Mouse (Mus musculus) heart, postnatal 0 days (tissue): Measurements from ENCODE around the gene Mcat. TPM values are rescaled to one million over a fixed set of nuclear protein-coding genes. Genes with fewer than 3 reads are reported as not detected.

Experiments
- ATAC-seq: fragments of 200-750 bp; cut with Nextera tagmentation; 2 replicates; pipeline ENCODE4 v1.8.0; 2017; ENCODE audit warnings: low read depth, moderate number of reproducible peaks, moderate library complexity; ENCODE audit not compliant: insufficient read depth
- DNase-seq: peaks from one replicate; pipeline ENCODE4 v3.0.0-alpha.2; 2016; ENCODE audit warnings: low spot score
- H3K27ac ChIP-seq: fragments of 300-500 bp; sonication (generic); 2 replicates; pipeline ENCODE4 v1.5.1; 2014; ENCODE audit warnings: low read depth, mild to moderate bottlenecking
- H3K27me3 ChIP-seq: fragments of 300-500 bp; sonication (generic); 2 replicates; pipeline ENCODE4 v1.6.1; 2014; ENCODE audit warnings: low read length, mixed read lengths; ENCODE audit not compliant: control insufficient read depth, insufficient read depth
- H3K36me3 ChIP-seq: fragments of 300-500 bp; sonication (generic); replicated peaks from 2 replicates; pipeline ENCODE4 v1.6.1; 2014; ENCODE audit warnings: low read length, mixed read lengths; ENCODE audit not compliant: control insufficient read depth, insufficient read depth
- H3K4me1 ChIP-seq: fragments of 300-500 bp; sonication (generic); 2 replicates; pipeline ENCODE4 v1.6.1; 2014; ENCODE audit warnings: antibody characterized with exemption; ENCODE audit not compliant: control insufficient read depth, insufficient read depth
- H3K4me2 ChIP-seq: fragments of 300-500 bp; sonication (generic); 2 replicates; pipeline ENCODE4 v1.6.1; 2014; ENCODE audit warnings: low read depth, mild to moderate bottlenecking, low read length, moderate library complexity
- H3K4me3 ChIP-seq: fragments of 300-500 bp; sonication (generic); 2 replicates; pipeline ENCODE4 v1.5.1; 2014; ENCODE audit warnings: low read depth, low read length
- H3K9ac ChIP-seq: fragments of 300-500 bp; sonication (generic); replicated peaks from 2 replicates; pipeline ENCODE4 v1.6.1; 2014; ENCODE audit warnings: low read depth, low read length, mixed read lengths
- H3K9me3 ChIP-seq: fragments of 300-500 bp; sonication (generic); replicated peaks from 2 replicates; pipeline ENCODE4 v1.6.1; 2016; ENCODE audit warnings: low read length; ENCODE audit not compliant: control insufficient read depth
- CTCF ChIP-seq: IDR thresholded peaks from 2 replicates; pipeline ENCODE4 v1.5.1; 2016; ENCODE audit warnings: antibody characterized with exemption, control low read depth, low read depth
- EP300 ChIP-seq: IDR thresholded peaks from 2 replicates; pipeline ENCODE4 v1.6.1; 2016; ENCODE audit warnings: antibody characterized with exemption, low read depth
- WGBS: fragments of 180-500 bp; shearing (Covaris S2); extraction: QIAGEN DNeasy Blood & Tissue Kit; methylation state at CpG from one replicate; pipeline ENCODE4 v1.1.7; 2014; 5-methylcytosine and 5-hydroxymethylcytosine counted together
- microRNA-seq: library from miRNA; unstranded; fragments of <30 nt; microRNA quantifications from one replicate; pipeline ENCODE4, GENCODE M21; 2016
- polyA plus RNA-seq: library from polyadenylated mRNA; unstranded; fragments of >200 nt; fragmentation: Nextera tagmentation; extraction: Ambion mirVana; gene quantifications from 2 replicates; pipeline ENCODE4 v1.2.1, GENCODE M21; 2015
- total RNA-seq: library from RNA; depleted of rRNA; stranded (reverse); fragments of >200 nt; gene quantifications from 2 replicates; pipeline ENCODE4 v1.2.3, GENCODE M21; 2014; ENCODE audit warnings: low replicate concordance; rRNA removed

Mcat gene
- total and polyA plus RNA-seq, 2 experiments from 2014 or later = 36.9 to 66.6 TPM

- no peak overlapping the region for H3K9ac ChIP-seq
- 53% methylated on average over 3 of the region's 3 CpGs for WGBS
- no peak for DNase-seq
- ATAC-seq = no peak
- H3K27ac ChIP-seq = no peak overlapping the region
- no peaks in the 10 kb centered on the region for H3K4me1 ChIP-seq
- H3K36me3 ChIP-seq = peaks cover 57% of the 10 kb centered on the region; the same call in 1 of the 2 replicates
- no peaks in the 10 kb centered on the region for H3K9me3 ChIP-seq
- no peak overlapping the region for H3K4me2 ChIP-seq
- H3K4me3 ChIP-seq = no peak overlapping the region
- TF ChIP-seq EP300 (no peak), CTCF (peak; percentile 51)
- no peaks in the 10 kb centered on the region for H3K27me3 ChIP-seq
These were observed 63.2 kb downstream of the Mcat start for GRCm38 (mm10) chr15:83500352-83500751.

GRCm38 (mm10) chr15:83499211-83499755 is 64.3 kb downstream of the Mcat start:
- ATAC-seq (no peak), DNase-seq (no peak)
- H3K27ac ChIP-seq = no peak overlapping the region
- no peaks in the 10 kb centered on the region for H3K9me3 ChIP-seq
- 85% methylated on average over 10 of the region's 10 CpGs for WGBS
- H3K4me1 ChIP-seq = no peaks in the 10 kb centered on the region
- no peak overlapping the region for H3K4me3 ChIP-seq
- no peak for TF ChIP-seq CTCF
- TF ChIP-seq EP300 = no peak
- no peak overlapping the region for H3K4me2 ChIP-seq
- H3K9ac ChIP-seq = no peak overlapping the region
- H3K27me3 ChIP-seq = no peaks in the 10 kb centered on the region
- peaks cover 51% of the 10 kb centered on the region; the same call in 1 of the 2 replicates for H3K36me3 ChIP-seq

- Histone ChIP-seq H3K4me3 (no peak overlapping the region), H3K27ac (no peak overlapping the region), H3K4me2 (no peak overlapping the region), H3K36me3 (peaks cover 46% of the 10 kb centered on the region; the same call in 1 of the 2 replicates), H3K4me1 (no peaks in the 10 kb centered on the region), H3K27me3 (no peaks in the 10 kb centered on the region), H3K9me3 (no peaks in the 10 kb centered on the region), H3K9ac (no peak overlapping the region)
- WGBS = 92% methylated on average over 6 of the region's 6 CpGs
- ATAC-seq (no peak), DNase-seq (no peak)
- TF ChIP-seq EP300 (no peak), CTCF (0 out of 2 replicates have a peak, but pooled peaks have one; percentile 6)
These were observed 66.3 kb downstream of the Mcat start for GRCm38 (mm10) chr15:83497299-83497698.

Small RNA genes within 50 kb of the gene (microRNA-seq; reads per million reads assigned to microRNA genes)
- not detected for gene Gm24575

Other genes with a start within 250 kb of the Mcat start
- gene Arfgap3, start 213.5 kb downstream of the Mcat start, total RNA-seq = 86.9 and 112 TPM in 2 replicates
- gene Arfgap3, start 213.5 kb downstream of the Mcat start, polyA plus RNA-seq = 22.4 and 25.4 TPM in 2 replicates
- gene Pacsin2, start 99.2 kb downstream of the Mcat start, total RNA-seq = 65.0 and 78.0 TPM in 2 replicates
- 53.0 and 63.3 TPM in 2 replicates for gene Pacsin2, start 99.2 kb downstream of the Mcat start, polyA plus RNA-seq
- 5.8 and 10.7 TPM in 2 replicates for gene Ttll1, start 52.9 kb downstream of the Mcat start, total RNA-seq
- gene Ttll1, start 52.9 kb downstream of the Mcat start, polyA plus RNA-seq = 23.2 and 25.7 TPM in 2 replicates
- 25.8 and 49.6 TPM in 2 replicates for gene Bik, start 36.9 kb downstream of the Mcat start, total RNA-seq
- gene Bik, start 36.9 kb downstream of the Mcat start, polyA plus RNA-seq = 33.8 and 37.7 TPM in 2 replicates
- gene Tspo, start 195 bp downstream of the Mcat start, total RNA-seq = 264 and 335 TPM in 2 replicates
- gene Tspo, start 195 bp downstream of the Mcat start, polyA plus RNA-seq = 205 and 210 TPM in 2 replicates
- gene Ttll12, start 31.4 kb upstream of the Mcat start, total RNA-seq = 14.7 and 15.9 TPM in 2 replicates
- 7.8 and 8.6 TPM in 2 replicates for gene Ttll12, start 31.4 kb upstream of the Mcat start, polyA plus RNA-seq
- gene Scube1, start 161.2 kb upstream of the Mcat start, total RNA-seq = 1.3 and 4.3 TPM in 2 replicates
- 1.6 and 1.9 TPM in 2 replicates for gene Scube1, start 161.2 kb upstream of the Mcat start, polyA plus RNA-seq
- gene Mpped1, start 215.7 kb upstream of the Mcat start, total RNA-seq = not detected in 2 replicates
- gene Mpped1, start 215.7 kb upstream of the Mcat start, polyA plus RNA-seq = not detected in 2 replicates